Mouse (Mus musculus) adrenal gland, adult (tissue): ENCODE measurements around the gene Tppp3.

Experiments used
- DNase-seq, 2 experiments: peaks; one replicate each; pipeline ENCODE4 v3.0.0; 2022 to 2023; ENCODE audit warnings: low spot score in 1 of 2; ENCODE audit not compliant: inconsistent age in 2 of 2

Tppp3 gene

DNA sequence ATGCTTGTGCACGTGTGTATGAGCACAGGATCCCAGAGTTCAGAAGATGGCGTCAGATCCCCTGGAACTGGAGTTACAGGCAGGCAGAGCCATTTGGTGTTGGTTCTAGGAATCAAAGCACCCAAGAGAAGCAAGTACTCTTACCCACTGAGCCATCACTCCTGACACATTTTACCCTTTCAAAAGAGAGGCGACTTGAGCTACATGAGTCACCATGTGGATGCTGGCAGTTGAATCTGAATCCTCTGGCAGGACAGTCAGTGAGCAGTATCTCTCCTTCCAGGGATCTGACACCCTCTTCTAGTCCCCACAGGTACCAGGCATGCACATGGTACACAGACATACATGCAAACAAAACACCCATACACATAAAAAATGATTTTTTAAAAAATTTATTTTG lies 16.8 kb upstream of the Tppp3 start:
- no peak for DNase-seq

DNA sequence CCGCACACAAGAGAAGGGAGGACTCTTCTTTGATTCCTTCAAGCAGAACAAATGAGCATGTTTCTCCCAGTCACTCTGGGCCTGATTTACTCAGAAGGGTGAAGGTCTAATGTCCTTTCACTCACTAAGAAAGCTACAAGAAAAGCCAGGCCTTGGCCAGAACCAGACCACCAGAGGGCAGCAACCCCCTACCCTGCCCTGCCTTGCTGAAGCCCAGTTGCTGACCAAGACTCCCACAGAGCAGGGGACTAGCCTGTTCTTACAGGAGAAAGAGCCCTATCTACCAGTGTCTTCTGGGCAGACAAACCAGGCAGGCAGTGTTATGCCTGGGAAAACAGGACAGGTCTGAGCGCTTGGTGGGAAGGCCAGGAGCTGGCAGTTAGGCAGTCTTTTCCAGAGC lies 13.1 kb upstream of the Tppp3 start:
- peak in 1 of 2 experiments; percentile 74 for DNase-seq

DNA sequence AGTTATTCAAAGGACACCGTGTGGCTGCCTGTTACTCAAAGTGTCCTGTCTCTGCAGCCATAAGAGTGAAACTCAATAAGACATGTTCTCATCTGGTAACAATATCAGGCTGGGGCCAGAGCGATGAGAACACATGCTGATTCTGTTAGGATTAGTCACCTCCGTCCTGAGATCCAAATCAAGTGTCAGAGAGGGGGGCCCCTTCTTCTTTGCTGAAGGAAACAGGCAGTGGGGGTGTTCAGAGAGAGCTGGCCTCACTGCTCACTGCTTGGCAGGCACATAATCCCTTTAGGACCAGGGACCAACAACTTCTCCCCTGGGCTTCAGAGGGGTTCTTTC lies 12.7 kb upstream of the Tppp3 start:
- peak in 1 of 2 experiments; percentile 34 for DNase-seq

DNA sequence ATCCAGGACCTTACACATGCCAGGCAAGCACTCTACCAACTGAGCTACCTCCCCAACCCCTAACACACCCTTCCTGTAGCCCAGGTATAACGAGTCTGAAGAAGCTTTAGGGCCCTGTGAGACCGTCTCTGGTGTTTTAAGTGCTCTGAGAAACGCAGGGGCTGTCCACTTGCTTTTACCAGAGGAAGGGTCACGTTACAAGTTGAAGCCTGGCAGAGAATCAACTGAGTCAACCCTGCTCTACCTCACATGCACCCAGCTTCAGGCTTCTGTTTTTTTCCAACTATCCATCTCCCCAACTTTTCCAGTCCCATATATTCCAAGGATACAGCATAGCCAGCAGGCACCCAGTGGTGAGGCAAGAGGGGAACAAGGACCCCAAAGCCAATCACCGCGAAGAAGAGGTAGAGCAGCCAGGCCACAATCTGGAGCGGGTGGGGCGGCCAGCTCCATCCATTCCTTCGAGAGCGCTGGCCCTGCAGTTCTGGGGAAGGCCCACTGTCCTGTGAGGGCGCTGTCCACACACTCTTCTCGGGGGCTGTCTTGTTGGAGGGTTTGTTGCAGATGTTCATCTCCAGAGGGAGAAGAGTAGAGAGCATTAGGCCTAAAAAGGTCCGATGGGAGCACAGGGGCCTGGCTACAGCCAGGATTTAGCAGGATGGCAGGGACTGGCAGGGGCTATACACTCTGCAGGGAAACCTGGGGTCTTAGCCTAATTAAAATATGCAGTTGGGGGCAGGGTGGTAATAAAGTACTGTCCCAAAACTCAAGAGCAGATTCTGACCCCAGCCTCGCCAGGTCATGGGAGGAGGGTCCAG lies 12.1 kb upstream of the Tppp3 start:
- DNase-seq = peak in 1 of 2 experiments; percentile 69

DNA sequence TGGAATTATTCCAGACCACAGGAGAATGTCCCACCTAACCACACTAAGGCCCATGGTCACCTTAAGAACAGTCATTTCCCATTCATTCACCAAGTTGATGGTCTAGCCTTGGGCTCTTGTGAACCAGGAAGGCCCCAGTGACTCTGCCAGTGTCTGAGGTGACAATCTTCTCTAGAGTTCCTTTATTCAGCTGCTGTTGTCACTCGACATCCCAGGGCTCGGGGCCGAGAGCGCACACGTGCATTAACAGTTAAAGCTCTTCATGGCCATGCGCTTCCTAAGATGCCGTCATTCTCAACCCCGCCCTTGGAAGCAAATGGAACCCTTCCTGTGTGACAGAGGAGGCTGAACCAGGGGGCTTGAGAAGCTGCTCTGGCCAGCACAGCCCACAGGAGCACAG lies 10.8 kb upstream of the Tppp3 start:
- DNase-seq = no peak

DNA sequence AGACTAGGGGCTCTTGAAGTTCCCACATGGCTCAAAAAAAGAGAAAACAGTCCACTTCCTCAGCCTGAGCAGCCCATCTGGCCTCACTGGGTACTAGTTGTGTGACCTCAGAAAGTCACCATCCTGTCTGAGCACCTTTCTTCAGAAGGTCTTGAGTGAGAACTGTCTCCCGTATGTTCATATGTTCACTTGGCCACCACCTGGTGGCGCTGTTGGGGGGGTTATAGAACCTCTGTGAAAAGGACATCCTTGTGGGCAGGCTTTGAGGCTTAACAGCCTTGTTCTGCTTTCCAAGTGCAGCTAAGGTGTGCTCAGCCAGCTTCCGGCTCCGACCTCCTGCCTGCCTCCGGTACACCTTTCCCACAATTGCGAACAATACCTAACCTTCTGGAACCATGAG lies 10.1 kb upstream of the Tppp3 start:
- peak in 1 of 2 experiments; percentile 59 for DNase-seq

DNA sequence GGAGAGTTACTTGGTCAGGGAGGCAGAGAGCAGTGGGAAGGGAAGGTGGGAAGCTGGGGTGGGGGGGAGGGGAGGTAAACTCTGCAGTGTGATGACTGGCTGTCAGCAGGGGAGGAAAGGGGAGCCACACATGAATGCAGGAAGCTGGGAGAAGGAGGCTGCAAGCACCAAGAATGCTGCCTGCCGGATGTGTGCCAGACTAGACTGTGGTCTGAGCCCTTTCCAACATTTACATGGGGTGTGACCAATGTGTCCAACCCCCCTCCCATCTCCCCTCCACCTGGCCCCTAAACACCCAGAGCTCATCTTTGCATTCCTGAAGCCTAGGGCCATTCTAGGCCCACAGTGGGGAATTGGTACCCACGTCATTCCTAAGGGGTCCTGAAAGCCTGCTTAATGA lies 9.7 kb upstream of the Tppp3 start:
- DNase-seq = no peak

DNA sequence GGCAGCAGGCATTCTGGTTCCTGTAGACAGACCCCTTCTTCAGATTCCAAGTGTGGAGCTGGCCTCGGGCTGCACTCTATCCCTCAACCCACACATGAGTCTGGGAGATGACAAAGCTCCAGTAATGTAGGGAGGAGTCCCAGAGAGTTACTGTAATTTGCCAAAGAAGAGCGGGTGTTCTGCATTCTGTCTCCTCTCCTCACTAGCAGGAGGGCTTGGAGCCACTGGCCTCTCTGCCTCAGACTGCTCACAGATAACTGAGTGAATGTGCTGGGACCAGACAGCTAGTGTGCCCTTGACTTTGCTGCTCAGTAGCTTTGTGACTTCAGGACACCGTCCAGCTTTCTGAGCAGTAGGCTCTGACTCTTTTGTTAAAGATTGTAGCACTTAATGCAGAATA lies 6.5 kb upstream of the Tppp3 start:
- DNase-seq = no peak

DNA sequence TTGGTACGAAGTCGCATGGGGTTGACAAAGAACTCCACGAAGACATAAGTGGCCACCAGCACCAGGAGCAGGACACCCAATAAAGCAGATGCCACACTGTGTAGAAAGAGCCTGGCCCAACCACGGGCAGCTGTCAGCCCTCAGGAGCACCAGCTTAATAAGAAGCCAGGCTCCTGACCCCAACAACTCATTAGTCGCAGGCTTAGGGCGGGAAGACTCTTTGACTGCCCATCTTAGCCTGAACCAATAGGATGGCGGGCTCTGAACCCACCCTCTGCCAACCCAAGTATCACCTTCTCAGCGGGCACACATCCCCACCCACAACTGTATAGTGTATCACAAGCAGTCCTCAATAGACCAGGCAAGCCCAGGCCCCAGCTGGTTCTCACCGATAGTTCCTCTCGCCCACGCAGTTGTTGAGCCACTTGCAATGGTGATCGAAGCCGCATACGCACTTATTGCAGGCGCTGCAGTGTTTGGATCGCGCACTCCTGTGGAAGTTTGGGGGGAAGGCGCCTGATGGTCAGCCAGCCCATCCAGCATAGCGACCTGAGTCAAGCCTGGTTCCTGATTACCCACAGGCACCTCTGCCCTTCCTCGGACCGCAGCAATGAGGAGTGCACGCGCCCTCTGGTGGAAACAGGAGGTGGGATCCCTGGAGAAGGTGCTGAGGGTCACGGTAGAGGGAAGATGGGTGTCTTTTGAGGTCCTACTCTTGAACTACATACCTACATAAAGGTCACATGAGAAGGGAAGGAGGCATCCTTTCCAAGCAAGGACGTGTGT lies 5.5 kb upstream of the Tppp3 start:
- DNase-seq = peak in 1 of 2 experiments; percentile 80

DNA sequence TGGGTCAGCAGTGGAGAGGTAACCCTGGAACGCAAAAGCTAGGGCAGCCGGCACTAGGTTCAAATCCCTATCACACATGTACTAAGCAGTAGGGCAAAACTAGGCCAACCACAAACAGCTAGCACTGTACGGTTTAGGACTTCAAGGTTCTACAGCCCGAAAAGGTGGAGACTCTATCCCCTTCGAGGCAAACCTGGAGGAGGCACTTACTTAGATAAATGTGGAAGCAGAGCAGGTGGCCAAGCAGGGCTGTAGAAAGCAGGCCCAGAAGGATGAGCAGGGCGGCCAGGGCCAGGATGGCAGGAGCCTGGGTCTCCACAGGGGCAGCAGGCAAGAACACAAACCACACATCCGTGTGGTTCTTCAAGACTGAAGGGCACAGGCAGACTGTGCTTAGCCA lies 4.8 kb upstream of the Tppp3 start:
- peak in 1 of 2 experiments; percentile 19 for DNase-seq

DNA sequence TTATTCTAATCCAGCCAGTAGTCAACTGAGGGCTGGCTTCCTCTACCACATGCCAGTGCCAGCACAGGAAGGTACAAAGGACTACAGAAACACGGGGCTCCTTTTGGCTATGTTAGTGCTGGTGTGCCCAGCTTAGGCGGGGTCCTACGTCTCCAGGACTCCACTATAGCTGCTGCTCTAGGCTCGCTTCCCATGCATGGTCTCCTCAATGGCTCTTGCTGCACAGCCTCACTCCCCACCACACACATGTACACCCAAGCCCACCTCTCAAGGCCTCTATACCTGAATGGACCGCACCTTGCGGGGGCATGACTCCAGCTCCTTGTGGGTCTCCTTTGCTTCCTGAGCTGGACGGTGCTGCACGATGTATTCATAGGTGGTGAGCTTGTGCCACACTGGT lies 4.4 kb upstream of the Tppp3 start:
- DNase-seq = no peak

DNA sequence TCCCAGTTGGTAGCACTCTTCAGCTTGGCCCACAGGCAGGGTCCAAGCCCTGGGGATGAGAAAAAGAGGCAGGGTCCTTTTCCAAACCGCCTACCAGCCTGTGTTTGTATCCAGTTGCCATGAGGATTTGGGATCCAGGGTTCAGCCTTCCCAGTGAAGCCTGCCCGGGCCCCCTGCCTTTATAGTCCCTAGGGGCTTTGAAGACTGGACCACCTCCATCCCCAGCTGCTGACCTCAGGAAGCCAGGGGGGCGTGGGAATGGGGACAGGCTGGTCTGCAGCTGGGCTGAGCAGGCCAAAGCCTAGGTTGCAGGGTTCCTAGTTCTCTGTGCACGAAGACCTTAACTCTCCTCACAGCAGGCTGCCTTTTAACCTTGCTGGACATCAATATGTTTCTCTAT lies 3.9 kb upstream of the Tppp3 start:
- DNase-seq = peak in 1 of 2 experiments; percentile 25

DNA sequence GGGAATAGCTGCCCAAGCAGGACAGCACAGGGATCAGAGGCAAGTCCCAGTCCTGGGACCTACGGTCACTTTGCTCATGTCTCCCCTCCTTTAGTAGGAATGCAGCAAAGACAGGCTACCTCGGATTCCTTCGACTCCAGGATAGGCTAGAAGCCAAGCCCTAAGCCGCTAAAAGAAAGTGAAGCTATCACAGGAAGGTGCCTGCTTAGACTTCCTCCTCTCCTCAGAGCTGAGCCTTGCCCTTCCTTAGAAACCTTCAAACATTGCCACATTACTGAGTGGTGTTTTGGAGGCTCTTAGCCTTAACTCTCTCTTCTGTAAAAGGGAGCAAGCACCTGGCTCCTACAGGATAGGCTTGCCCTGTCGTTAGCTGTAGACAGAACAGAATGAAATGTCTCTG lies 3.4 kb upstream of the Tppp3 start:
- DNase-seq = no peak

DNA sequence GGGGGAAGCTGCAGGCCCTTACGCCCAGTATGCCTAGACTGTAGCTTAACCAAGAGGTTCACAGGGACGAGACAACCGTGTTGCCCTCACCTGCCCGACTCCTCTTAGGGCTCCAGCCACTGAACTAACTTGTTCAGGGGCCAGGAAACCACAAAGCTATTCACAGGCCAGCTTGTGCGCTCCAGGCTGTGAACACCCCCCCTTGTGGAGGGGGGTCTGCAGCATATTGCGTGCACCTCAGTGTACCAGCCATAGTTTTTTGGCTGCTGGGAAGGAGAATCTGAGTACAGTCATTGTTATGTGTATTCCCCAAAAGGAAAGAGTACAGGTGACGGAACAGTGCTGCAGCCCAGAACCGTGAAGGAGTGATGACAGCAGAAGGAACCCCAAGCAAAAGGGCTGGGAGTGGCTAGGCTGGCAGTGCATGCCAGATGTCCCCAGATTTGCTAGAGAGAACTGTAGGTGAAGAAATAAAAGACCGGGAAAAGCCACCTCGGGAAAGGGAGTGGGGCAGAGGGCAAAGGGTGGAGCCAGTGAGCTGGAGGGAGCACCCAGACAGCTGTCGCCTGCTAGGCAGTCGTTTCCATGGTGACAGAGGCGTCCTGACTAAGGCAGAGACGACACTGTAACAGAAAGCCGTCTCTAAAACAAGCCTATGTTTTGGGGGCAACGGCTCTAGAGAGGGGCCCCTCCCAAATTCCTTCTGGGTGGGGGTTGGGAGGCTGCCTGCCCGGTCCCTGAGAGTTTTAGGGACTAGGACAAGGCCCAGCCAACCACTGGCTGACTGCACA lies 2.7 kb upstream of the Tppp3 start:
- peak in 1 of 2 experiments; percentile 53 for DNase-seq

DNA sequence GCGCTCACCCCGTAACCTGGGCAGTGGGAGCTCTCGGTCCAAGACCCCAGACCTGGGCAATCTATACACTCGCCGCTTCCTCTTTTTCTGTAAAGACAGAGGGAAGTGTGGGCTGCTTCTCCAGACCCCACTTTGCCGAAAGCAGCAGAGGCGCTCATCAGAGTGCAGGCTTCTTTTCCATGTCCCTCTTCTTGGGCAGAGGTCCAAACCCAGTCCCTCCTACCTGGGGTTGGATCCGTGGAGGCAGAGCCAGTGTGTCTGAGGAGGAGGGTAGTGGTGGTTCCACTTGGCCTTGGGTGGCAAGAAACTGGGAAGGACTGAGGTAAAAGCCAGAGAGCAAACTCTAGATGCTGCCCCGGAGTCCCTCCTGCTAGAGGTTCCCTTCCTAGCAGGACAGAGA lies 1.7 kb upstream of the Tppp3 start:
- peak in 1 of 2 experiments; percentile 22 for DNase-seq

DNA sequence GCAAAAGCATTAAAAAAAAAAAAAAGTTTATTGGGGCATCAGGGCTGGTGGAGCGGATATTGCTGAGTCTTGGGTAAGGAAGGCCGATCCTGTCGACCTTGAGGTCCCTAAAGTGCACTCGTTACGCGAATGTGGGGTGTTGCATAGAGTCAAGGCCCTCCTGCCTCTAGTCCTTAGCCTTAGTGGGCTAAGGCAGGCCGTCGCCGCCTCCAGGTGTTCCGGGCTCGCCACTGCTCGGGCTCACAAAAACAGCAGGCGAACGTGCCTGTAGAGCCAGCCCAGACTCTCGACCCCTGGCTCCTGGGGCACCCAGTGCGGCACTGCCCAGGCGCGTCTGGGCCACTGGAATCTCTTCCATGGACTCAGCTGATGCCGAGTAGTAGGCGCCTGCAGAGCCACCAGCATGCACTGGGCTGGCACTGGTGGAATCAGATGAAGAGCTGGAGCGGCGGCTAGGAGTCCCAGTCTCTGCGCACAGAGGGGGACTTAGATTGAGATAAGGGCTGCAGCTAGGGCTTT lies 1.1 kb upstream of the Tppp3 start:
- DNase-seq = peak in 1 of 2 experiments; percentile 31

DNA sequence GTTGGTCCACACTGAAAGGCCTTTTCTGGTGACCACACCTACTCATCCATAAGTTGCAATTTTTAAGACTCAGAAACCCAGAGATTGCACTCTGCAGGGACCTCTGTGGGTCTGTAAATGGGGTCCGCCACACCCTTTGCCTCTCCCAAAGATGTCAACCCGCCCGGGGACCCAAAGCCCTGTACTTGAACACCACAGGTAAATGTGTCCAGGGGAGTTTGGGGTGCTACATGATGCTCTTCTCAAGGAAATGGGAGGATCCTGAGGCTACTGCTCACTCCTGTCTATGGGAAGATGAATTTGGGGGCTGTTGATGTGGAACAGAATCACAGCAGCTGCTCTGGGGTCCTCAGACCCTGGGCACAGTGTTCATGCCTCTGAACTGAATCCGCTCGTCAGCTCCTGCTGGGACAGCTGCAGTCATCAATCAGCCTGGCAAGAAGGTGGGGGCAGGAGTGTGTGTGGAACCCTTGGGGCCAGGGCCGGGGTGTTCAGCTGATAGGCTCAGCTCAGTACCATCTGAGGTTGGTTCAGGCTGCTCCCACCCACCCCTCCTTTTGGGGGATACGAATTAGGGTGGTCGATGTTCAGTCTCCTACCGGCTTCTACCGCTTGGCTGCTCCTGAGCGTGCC lies 529 bp downstream of the Tppp3 start:
- peak in 1 of 2 experiments; percentile 43 for DNase-seq

DNA sequence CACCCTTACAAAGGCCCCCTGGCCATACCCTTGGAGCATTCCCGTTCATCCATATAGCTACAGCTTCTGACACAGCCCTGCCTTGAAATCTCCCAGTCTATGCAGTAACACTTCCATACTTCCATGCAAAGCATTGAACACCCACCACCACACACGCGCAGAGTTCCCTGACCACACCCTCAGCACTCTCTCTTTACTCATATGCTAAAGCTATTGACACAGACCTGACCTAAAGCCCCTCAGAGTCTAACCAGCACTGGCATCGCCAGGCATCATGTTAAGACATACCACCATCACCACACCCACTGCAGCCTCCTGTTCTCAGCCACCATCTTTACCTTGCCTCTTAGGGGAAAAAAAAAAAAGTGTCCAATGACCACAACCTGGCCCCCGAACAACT lies 1.1 kb downstream of the Tppp3 start:
- no peak for DNase-seq

DNA sequence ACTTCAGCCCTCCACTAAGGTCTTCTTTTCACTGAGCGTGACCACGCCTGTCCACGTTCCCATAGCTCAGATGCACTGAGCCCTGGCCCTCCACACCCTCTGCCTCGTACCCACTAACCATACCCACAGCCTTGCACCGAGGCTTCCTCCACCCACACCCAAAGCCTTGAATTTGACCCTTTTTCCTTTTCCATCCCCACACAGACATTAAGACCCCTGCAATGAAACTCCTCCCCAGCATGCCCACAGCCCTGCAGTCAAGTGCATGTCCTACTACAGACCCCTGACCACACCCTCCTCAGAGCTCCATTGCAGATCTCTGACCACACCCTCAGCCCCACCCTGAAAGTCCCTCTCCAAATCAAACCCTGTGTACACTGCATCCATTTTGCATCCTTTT lies 1.5 kb downstream of the Tppp3 start:
- peak in 1 of 2 experiments; percentile 33 for DNase-seq

DNA sequence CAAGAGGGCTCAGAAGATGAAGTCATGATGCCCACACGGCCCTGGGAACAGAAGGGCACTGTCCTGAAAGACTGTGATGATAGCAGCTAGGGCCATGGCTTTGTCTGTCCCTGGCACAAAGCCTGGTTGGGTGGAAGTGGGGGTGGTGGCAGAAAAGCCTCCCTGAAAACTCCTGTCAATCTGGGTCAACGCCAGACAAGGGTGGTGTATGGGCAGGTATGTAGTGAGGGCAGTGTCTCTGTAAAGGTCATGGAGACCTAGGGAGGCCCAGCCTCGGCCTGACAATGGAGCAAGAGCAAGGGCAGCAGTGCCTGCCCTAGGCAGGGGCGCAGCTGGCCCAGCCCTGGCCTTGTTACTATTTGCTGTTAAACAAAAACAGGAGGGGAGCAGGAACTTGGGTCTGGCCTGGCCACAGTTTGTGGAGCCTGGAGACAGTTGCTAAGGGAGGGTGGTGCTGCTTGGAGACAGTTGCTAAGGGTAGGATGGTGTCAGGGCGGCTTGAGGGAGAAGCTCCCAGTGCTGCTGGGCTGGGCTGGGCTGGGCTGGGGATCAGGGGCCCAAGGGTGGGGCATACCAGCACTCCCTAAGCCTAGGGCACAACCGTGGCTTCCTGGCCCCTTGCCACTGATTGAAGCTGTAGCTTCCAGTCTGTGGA lies 2.2 kb downstream of the Tppp3 start:
- peak in 1 of 2 experiments; percentile 52 for DNase-seq
